Mouse (Mus musculus): ENCODE measurements around the gene Hectd4.

The Hectd4 gene

GRCm38 (mm10) chr5:121284816-121285215 lies 64.8 kb downstream of the Hectd4 start:
- DNase-seq (ENCODE audit: low spot score): no peak

DNA sequence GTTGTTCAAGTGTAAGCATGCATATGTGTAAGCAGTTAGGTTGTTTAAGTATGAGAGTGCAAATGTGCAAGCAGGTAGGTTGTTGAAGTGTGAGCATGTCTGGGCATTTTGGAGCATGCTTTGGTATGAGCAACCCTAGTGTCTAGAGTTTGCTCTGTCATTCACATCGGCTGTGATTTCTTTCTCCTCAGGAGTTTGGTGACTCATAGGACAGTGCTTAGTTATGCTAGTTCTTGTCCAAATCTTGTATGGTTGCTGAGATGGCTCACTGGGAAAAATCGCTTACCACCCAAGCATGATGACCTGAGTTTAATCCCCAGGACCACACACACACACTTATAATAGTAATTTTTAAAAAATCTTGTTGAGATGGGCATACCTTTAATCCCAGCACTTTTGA lies 67.2 kb downstream of the Hectd4 start:
- DNase-seq (ENCODE audit: low spot score): no peak

DNA sequence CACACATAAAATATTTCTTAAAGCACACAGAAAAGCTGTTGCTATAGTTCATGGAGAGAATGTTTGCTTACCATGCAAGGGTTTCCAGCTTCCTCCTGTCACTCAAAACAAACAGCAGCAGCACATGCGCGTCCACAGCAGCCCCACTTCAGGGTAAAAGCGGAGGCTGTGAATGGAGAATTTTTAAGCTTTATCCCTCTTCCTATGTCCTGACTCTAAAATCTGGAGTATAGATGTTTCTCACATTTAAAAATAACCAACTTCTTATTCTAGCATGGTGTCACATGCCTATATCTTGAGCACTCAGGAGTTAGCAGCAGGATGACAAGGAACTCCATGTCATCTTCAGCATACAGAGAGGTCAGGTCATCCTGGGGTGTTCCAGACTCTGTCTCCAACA lies 70.3 kb downstream of the Hectd4 start:
- no peak for DNase-seq (ENCODE audit: low spot score)

DNA sequence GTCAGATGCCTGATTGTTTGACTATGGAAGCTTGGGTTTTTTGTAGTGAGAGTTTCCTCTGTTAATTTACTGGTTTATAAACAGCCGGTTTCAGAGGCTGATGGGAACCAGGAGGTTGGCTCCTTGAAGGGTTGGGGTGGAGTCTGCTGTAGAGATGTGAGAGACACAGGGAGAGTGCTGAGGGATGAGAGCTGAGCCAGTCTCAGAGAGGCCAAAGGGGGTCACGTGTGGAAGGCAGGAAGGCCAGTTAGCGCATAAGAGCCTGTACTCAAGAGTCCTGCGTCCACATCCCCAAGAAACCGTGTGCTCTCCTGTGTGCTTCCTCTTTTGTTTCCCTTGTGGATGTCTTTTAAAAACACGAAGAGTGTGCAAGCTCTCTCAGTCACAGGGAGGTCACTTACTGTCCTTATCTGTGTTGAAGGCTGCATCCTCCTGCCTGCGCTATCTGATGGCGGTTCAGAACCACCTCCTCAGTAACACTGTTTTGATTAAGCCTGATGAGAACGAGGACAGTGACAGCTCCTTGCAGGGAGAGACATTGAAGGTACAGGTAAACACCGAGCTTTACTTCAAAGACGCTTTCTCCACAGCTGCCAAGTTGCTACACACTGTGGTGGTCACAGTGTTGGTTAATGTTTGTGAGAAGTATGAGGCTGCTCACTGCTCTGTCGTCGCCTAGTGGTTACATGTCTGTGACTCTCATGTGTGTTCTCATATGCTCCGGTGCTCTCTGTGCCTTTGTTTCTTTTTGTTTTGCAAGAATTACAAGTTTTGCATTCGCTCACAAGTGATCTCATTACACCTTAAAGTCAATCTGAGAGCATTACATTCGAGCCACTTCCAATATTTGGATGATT lies 72.5 kb downstream of the Hectd4 start:
- no peak for DNase-seq (ENCODE audit: low spot score)

GRCm38 (mm10) chr5:121305009-121305408 lies 85.0 kb downstream of the Hectd4 start:
- DNase-seq (ENCODE audit: low spot score): no peak

GRCm38 (mm10) chr5:121307620-121308019 lies 87.6 kb downstream of the Hectd4 start:
- no peak for DNase-seq (ENCODE audit: low spot score)

- no peak for DNase-seq (ENCODE audit: low spot score)
These were observed 91.6 kb downstream of the Hectd4 start for GRCm38 (mm10) chr5:121311576-121311975.

DNA sequence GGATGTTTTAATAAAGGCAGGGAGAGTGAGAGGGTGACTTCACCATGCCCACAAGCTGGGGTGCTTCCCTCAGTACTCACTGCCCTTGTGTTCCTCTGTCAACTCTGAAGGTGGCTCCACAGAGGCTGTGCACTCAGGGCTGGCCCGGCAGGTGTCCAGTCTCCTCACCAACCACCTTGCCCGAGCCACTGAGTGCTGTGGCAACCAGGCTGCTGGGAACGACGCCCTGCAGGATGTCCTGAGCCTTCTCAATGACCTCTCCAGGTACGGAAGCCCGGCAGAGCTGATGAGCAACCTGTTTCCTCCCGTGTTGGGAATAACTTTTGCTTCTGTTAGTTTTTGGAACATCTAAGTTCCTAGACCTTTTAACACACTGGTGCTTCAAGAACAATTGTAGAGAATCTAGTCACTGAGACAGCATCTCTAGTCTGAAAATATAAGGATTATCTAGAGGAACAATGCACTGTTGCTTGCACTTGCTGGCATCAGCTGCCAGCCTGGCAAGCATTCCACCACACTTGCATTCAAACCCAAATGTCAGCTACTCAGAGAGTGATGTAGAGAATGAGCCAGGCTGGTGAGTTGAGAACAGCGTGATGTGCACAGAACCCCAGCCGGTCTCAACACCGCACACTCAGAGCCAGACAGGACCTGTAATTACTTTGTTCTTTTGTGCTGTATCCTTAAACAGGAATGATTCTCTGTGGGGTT lies 93.9 kb downstream of the Hectd4 start:
- no peak for DNase-seq (ENCODE audit: low spot score)

GRCm38 (mm10) chr5:121326079-121326805 lies 106.2 kb downstream of the Hectd4 start:
- DNase-seq (ENCODE audit: low spot score): peak; percentile 22

GRCm38 (mm10) chr5:121329333-121330058 lies 109.5 kb downstream of the Hectd4 start:
- no peak for DNase-seq (ENCODE audit: low spot score)

GRCm38 (mm10) chr5:121330154-121330816 lies 110.3 kb downstream of the Hectd4 start:
- DNase-seq (ENCODE audit: low spot score): peak; percentile 30

GRCm38 (mm10) chr5:121331731-121332130 lies 111.7 kb downstream of the Hectd4 start:
- DNase-seq (ENCODE audit: low spot score): no peak

DNA sequence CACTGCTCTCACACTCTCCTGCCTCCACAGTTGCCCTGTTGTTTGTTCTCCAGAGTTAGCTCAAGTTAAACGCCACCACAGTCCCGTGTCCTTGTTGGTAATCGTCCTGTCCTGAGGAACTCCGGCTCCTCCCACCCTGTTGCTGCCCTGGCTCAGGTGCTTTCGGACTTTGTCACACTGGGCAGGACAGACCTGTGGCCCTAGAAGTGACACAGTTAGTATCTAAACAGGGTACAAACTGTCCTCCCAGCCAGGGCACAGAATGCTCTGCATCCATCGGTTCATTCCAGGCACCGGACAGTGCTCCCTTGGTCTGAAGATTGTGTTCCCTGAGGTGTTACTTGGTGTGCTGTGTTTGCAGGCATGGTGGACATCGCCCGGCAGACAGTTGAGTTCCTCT lies 114.0 kb downstream of the Hectd4 start:
- no peak for DNase-seq (ENCODE audit: low spot score)

DNA sequence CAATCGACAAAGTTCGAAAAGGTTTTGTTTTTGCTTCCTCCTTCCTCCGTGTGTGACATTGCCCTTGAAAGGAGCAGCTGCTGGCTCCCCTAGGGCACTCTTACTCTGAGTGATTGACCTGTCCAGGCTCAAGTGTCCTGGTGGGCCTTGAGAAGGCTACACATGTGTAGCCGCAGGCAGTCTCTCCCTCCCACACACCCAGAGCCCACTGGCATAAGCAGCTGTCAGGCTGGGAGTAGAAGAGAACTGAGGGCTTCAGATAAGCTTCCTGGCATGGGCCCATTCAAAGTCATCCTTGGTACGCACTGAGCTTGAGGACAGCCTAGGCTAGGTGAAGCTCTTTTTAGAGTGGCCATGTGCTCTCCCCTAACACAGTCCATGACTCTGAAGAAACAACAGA lies 114.4 kb downstream of the Hectd4 start:
- DNase-seq (ENCODE audit: low spot score): no peak

GRCm38 (mm10) chr5:121335426-121335825 lies 115.4 kb downstream of the Hectd4 start:
- no peak for DNase-seq (ENCODE audit: low spot score)

DNA sequence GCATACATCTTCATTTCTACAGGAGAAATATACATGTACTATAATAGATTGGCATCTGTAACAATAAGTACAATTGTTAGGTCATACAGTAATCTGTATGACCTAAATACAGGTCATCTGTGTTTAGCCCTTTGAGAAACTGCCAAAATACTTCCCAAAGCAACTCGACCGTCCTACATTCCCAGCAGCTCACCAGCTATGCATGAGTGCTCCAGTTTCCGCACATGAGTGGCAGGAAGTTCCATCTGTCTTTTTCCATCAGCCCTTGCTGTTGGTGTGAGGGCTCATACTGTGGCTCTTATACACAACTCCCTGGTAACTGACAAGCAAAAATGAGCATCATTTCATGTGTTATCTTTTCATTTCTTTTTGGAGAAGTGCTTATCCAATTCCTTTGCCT lies 116.0 kb downstream of the Hectd4 start:
- no peak for DNase-seq (ENCODE audit: low spot score)

DNA sequence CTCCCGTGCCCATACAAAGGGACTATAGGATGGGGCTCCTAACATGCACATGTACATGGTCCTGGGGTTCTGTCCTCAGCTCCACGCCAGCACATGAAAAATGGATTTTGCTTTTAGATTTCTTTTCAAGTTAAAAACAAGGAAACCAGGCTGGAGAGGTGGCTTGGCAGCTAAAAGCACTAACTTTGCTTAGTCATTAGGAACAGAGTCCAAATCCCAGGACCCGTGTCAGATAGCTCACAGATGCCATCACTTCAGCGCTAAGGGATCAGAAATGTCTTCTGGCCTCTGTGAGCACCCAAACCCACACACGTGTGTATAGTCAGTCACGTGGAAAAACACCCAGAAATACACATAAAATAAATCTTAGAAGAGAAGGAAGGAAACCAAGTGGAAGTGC lies 116.8 kb downstream of the Hectd4 start:
- no peak for DNase-seq (ENCODE audit: low spot score)

DNA sequence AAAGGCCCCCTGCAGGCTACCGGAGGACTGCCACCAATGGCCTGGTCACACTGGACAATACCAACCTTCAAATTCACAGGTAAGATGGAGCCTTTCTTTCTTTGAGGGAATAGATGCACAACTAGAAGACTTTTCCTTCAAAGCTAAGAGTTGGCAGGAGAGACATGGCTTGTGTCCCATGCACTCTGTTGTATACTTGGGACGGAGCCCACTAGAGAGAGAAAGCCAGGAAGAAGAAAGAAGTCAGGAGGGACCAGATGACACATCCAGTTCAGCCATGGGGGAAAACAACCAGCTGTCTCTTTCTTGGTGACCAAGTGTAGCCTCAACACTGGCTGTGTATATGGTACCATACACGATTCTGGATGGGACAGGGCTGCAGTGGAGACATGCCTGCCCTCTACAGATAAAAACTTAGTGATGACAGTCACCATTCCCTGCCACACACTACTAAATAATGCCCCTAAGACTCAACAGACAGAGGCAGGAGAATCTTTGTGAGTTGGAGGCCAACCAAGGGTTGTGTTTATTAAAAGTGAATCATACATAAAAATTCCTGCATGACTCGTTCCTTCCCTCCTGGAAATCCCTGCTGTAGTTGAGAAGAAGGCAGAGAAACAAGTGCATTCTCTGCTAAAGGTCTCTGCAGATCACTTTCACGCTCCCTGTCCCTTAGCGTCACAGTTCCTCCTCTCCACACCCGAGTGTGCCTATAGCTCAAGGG lies 119.7 kb downstream of the Hectd4 start:
- DNase-seq (ENCODE audit: low spot score): no peak

DNA sequence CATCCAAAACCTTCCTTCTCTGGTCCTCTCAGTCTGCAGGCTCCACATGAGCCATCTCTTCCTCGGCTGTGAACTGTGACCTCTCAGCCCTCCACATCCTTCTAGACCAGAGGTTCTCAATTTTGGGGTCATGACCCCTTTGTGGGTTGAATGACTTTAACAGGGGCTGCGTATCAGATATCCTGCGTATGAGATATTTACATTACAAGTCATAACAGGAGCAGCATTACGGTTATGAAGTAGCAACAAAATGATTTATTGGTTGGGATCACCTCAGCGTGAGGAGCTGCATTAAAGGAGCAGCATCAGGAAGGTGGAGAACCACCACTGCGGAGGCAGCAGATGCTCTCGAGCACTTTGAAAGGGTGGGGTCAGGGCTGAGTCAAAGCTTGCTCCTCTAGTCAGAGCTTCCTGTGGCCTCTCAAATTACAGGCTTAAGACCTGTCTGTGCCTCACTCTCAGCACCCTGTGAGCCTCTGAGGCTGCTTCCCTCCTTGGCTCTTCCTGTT lies 121.0 kb downstream of the Hectd4 start:
- DNase-seq (ENCODE audit: low spot score): peak; percentile 69

DNA sequence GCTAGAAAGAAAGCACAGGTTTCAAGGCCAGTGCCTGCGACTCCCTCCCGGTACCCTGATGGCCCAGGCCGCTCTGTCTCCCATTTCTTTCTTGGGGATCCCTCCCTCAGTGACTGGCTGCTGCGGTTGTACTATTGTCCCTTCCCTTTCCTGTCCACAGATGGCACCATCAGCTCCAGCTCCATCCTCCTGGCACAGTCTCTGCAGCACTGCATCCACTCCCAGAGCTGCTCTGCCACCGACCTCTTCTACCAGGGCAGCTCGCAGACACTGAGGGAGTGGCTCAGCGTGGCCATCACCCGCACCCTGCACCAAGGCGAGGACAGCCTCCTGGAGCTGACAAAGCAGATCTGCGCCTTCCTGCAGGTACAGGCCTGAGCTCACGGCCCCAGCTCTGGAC lies 122.5 kb downstream of the Hectd4 start:
- DNase-seq (ENCODE audit: low spot score): no peak

- no peak for DNase-seq (ENCODE audit: low spot score)
These were observed 124.0 kb downstream of the Hectd4 start for GRCm38 (mm10) chr5:121343997-121344396.
